Mouse (Mus musculus): ENCODE data around the gene Polr2l.

DNA sequence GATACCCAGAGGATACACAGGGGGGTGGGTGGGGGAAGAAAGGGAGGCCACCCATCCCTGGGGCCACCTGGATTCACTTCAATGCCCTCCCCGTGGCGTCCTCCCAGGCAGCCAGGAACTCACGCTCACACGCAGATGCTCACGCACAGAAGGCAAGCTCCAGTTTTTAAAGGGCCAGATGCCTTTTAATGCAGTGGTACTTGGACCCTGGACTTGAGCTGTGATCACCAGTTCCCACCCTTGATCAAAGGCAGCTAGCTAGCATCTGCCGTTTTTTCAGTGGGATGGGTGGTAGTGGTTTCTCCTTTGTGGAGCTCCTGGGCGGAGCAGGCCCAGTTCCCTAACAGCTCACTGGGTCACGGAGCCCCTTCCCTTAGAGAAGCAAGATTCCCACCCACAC, 40.5 kb downstream of the Polr2l start:
- TF ChIP-seq CTCF (IDR thresholded peaks at IDR 0.05) (no peak), EP300 (IDR thresholded peaks at IDR 0.05) (no peak)
